Mouse (Mus musculus): ENCODE measurements around the gene Wasf3.
"Not testable (repeated sequence)": the region's sequence is repeated elsewhere in the genome, so short reads cannot be mapped to it uniquely, and the experiment has no call there.

The Wasf3 gene

DNA sequence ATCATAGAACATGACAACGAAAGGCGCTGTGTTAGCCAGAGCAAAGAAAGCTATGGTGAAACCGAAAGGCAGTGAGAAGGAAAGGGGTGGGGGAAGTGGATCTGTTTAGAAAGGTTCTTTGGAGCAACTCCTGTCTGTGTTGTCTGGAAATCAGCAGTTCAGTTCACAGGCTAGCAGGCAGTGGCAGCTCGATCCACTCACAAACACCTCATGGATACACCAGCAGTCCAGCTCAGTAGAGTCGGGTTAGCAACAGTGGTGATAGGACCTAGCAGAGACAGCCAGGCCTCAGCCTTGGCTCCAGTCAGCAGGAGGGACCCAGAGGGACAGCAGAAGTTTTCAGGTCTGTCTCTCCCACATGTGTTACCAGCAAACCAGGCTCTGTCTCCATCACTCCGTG, 16.2 kb downstream of the Wasf3 start:
- not testable (repeated sequence) for DNase-seq (ENCODE audit: low read depth, low spot score)

DNA sequence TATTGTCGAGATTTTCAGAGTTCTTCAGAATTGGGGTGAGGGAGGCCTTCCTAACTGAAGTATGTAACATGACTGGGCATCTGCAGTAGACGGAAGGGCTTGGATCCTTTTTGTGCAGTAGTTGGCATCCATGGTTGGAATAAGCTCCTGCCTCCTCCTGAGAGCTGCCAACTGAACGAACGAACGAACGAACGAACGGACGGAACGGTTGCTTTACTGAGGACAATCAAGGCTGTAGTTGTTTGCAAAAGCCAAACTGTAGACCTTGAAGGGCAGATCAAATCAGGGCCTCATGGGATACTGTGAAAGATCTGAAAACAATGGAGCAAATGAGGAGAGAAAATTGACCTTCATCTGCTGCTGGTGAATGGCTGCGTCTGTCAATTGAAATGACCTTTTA, 17.5 kb downstream of the Wasf3 start:
- no peak for DNase-seq (ENCODE audit: low read depth, low spot score)

DNA sequence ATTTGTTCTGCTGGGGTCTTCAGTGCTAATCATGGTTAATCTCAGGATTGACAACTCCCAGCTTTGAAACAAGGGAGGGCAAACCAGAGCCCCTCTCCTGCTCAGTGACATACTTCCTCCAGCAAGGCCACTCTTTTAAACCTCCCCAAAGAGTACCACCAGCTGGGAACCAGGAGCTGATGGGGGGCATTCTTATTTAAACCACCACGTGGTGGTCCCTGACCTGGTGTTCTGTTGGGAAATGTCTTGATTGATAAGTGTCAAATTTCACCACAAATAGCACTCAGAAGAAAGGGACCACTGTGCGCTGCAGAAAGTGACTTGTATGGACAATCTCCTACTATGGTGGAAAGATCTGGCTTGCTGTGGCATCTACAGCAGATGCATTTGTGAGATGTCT, 19.1 kb downstream of the Wasf3 start:
- DNase-seq (ENCODE audit: low read depth, low spot score), result peak; percentile 29

DNA sequence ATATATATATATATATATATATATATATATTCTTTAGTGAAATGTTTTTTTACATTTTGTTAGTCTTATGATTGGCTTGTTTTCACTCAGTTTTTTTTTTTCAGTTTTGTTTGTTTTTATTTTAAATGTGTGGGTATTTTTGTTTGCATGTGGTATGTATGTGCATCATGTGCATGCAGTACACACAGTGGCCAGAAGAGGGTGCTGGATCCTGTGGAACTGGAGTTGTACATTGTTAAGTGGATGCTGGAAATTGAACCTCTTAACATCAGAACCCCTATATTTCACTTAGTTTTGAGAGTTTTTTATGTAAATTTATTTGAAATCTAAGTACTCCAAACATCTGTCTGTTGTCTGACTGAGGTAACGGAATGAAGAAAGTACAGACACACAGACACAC, 21.3 kb downstream of the Wasf3 start:
- peak; percentile 50 for DNase-seq (ENCODE audit: low read depth, low spot score)

DNA sequence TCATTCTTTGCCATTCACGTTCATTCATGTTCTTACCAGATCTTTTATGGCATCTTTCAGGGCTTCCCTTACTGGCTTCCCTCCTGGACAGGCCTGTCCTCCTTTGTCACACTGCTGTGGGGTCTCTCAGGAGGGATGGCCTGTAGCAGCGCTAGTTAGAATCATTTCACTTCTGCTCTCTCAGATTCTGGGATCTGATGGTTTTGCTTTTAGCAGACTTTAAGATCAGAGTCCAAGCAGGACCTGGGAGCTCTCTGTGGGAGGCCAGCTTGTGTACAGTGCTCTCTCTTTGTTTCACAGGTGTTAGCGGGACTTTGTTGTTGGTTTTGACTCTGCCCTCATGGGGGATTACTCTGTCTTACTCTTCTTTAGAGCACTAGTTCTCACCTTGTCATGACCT, 23.0 kb downstream of the Wasf3 start:
- DNase-seq (ENCODE audit: low read depth, low spot score), result peak; percentile 32

DNA sequence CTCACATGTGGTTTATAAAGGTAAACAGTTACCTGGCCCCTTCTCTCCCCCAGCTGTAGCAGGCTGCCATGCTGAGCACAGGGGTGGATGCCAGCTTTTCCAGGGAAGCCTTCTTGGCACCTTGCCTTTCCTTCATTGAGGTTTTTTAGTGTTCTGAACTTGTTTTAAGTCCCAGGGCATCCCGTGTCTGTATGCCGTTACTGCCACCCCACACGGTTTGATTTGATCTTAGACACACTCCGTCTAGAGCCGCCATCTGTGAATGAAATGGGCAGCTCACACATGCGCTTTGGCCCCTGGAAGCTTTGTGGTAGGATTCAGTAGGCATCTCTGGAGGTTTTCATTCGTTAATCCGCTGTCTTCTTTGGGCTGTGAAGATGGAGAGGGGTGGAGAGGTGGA, 23.8 kb downstream of the Wasf3 start:
- DNase-seq (ENCODE audit: low read depth, low spot score), result no peak

DNA sequence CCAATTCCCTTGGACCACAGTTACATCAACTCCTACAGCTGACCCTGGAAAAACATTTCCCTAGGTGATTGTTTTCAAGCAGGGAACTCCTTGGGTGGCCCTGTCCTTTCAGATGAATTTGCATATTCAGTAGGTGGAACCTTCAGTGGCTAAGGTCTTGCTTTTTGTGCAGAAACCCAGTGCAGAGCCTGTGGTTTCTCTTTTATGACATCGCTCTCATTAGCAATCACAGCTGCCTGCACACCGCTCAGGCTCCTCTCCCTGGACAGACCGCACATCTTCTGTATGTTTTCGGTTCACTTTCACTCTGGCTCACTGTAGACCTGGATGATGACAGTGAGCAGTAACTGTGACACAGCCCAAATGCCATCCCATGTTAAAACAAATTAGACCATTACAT, 26.0 kb downstream of the Wasf3 start:
- peak; percentile 29 for DNase-seq (ENCODE audit: low read depth, low spot score)

DNA sequence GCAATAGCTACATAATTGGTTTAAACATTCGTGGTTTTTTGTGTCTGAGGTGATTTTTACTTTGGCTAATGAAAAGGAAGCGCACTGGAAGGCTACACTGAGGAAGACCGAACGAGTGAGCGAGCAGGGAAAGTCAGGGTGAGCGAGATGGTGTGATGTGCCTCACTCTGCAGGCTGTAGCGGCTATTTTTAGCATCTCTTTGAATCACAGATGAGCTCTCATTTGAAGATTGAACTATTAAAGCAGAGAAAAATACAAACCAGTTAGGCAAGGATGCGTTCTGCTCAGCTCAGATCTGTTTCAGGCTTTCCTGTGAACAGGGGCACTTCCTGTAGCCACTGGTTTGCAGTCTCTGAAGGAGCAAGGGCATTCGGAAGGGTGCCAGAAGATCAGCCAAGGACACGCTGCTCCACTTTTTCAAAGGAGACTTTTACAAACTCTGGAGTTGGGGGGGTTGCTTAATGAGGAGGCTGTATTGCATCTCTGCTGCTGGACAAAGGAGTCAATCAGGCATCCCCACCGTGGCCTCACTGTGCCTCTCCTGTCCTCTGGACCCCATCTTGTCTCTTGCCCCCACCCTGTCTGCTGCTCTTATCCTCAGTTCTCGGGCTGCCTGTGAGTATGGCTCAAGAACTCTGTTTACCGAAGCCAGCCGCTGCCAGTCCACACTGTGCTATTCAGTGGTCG, 28.1 kb downstream of the Wasf3 start:
- DNase-seq (ENCODE audit: low read depth, low spot score), result no peak

DNA sequence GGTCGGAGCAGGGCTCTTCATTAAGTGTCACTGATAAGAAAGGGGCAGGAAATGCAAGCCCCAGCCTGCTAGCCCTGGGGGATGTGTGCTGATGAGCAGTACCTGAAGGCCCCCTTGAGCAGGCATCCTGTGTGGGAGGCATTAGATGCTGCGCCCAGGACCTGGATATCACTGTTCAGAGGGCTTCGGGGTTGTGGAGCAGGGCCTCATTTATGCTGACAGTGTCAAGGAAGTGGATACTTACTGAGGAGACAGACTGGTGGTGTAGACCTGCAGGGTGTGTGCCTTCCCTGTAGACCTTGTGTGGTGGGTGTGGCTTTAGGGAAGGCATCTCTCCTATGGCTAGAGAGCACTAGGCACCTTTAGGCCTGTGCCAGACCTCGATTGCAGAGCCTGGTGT, 29.8 kb downstream of the Wasf3 start:
- DNase-seq (ENCODE audit: low read depth, low spot score), result no peak

DNA sequence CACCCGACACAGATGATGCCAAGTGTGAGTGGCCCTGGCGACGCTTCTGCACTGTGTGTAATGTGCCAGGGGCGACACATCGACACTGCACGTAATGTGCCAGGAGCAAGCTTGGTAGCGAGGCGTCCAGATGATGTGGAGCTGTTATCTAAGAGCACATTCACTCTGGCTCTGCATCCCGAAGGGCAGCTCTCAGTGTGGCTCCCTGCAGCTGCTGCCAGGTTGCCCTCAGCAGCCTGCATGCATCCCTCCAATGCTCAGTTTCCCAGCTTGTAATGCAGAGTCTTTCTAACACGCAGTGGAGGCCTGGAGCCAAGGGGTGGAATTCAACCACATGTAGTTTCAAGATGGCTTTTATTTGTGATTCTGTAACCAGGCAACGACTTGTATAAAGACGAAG, 30.4 kb downstream of the Wasf3 start:
- DNase-seq (ENCODE audit: low read depth, low spot score), result no peak

DNA sequence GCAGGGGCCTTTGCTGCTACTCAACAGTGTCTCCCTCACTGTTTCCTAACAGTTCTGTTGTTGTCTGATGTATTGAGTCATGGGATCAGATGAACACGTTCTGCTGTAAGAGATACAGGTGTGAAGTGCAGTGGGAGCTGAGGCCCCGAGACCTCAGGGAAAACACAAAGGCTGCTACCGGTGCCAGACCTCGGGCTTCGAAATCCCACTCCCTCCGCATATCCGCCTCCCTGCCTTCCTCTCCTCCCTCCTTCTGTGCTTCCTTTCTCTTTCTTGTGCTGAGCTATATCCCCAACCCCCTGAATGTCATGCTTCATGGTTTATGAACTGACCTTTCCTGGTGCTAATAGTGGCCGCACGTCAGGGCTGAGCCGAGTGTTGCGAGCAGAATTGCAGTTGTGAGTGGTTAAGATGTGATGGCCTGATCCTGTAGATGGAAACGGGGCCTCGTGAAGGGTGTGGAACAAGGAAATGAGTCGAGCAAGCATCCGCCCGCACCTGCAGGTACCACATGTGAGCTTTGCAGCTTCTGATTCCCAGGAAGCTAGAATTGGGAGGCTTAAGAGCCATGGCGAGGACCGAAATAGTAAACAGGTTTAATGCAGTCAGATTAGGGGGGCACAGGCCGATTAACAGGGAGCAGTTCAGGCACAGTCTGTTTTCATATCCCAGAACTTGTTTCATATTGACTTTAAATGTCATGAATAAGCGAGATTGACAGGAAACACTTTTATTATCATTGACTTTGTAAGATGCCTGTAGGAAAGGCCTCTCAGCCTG, 31.7 kb downstream of the Wasf3 start:
- DNase-seq (ENCODE audit: low read depth, low spot score), result no peak

DNA sequence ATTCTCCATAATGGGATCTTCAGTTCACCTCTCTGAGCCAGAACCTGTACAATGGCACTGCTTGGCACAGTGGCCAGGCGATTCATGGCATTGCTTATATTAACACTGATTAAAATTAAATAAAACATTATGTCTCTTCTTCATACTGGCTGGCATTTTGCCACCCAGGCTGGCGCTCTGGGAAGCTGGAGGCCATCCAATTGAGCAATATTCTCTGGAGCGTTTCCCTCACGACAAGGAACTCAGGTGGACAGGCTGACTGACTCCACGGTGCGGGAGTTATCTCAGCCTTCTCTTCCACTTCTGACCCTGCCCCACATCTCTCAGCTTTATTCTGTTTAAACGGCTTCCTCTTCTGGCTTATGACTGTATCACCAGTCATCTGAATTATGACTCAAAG, 33.3 kb downstream of the Wasf3 start:
- DNase-seq (ENCODE audit: low read depth, low spot score), result no peak

DNA sequence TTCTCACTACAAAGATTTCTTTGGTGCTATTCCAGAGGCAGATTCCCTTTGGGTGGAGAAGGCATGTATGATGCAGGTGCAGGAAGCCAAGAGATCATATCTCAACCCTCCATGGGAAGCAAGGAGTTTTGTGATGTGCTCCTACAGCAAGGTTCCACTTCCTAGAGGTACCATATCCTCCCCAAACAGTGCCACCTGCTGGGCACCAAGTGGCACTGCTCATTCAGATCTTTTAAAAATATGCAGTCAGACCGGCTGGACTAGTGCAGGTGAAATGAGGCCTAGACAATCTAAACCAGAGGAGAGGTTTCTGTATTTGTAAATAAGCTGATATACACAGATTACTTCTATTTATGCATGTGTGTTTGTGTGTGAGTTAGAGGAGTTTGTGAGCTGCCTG, 35.3 kb downstream of the Wasf3 start:
- peak; percentile 74 for DNase-seq (ENCODE audit: low read depth, low spot score)

DNA sequence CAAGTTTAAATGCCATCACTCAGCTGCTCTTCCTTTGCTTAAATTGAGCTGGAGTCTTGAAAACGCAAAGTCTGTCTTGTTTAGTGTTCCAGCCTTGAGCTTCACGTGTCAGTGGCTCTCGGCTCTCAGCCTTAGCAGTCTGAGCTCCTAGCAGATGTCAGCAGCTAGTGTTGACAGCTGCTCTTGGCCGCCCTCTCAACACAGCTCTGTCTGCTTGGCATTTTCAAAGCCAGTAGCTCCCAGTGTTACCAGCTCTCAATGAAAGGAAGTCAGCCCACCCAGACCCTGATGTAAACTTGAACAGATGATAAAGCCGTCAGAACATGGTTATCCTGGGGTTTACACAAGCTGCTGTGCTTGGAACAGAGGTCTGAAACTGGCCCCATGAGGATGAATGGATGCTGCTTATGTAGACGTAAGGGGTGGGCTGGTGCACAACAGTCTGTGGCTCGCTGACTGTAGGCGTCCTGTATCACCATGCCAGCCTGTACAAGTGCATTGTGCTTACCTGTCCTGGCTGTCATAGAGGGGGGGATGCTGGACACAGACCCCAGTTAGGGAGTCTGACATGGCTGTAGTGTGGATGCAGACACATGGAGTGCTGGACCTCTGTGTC, 40.0 kb downstream of the Wasf3 start:
- DNase-seq (ENCODE audit: low read depth, low spot score), result no peak

DNA sequence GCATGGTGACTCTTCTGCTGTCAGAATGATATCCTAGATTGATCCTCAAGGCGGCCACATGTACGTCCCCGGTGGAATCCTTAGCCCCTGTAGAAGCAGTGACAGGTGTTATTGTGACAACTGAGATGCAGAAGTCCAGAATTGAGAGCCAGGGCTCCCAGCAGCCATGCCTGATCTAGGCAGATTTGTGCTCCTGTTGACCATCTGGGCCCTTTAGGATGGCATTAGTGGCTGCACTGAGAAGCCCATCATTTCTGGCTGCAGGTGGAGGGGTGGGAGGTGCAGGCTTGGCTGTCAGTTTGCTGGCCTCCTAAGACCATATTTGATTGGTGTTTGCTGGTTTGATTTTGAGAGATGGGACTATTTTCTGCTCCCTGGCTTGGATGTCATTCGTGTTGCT, 40.9 kb downstream of the Wasf3 start:
- no peak for DNase-seq (ENCODE audit: low read depth, low spot score)

DNA sequence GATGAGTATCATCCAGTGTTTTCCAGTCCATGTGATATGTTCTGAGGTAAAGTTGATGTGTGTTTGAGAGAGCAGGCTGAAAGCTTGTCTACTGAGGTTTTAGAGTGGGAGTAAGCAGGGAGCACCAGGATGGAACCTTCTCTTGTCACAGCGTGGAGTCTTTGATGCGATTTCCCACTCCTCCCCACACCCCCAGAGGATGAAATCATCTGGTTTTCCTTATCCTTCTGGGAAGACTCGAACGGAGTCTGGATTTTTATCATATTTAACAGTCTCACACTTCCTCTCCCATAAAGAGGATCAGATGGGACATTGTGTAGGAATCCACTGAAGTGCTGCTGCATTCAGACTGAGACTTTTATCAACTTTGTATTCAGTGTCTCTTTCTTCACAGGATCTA, 43.3 kb downstream of the Wasf3 start:
- no peak for DNase-seq (ENCODE audit: low read depth, low spot score)

DNA sequence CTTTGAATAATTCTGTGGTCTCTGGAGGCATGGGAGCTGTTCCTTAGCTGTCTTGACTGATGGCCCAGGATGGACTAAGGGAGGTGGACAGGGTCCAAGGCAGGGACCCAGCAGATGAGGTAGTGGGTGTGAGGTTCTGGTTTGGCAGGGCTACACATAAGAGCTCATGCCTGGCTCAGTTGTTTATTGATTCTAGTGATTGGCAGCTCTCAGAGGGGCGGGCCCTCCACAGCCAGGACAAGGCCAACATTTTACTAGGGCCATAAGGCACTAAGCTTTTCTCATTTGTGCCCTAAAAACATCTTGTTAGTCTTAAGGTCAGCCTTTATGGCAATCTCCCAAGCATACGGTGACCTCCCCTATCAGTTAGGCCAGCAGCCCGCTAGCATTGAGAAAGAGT, 47.0 kb downstream of the Wasf3 start:
- DNase-seq (ENCODE audit: low read depth, low spot score), result no peak

DNA sequence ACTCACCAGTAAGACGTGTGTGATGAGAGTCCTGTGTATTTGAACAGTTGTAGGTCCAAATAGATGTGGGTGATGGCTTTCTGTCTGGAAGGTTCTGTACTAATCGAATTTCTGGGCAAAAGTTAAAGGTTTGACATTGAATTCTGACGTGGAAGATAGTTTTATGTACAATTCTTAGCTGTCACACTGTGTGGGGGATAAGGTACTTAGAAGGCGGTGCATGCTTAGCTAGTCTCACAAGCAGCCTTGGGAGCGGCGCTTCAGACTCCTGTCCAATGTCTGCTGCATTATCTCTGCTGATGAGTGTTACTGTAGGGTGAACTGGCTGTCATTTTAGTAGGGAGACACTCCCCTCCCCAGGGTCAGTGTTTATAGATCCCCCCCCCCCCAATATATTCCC, 47.7 kb downstream of the Wasf3 start:
- DNase-seq (ENCODE audit: low read depth, low spot score), result no peak

DNA sequence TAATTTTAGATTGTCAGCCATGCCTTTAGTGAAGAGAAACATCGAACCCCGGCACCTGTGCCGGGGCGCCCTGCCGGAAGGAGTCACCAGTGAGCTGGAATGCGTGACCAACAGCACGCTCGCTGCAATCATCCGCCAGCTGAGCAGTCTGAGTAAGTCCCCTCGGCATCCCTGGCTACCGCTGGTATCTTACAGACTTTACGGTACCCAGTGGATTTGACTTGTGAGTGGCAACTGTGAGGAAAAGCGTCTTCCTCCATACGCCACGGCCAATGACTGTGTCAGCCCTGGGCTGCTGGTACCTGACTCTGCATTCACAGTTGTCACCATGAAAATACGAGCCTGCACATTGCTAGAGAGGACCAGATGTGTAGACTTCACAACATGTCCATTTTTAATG, 50.5 kb downstream of the Wasf3 start:
- DNase-seq (ENCODE audit: low read depth, low spot score), result no peak

DNA sequence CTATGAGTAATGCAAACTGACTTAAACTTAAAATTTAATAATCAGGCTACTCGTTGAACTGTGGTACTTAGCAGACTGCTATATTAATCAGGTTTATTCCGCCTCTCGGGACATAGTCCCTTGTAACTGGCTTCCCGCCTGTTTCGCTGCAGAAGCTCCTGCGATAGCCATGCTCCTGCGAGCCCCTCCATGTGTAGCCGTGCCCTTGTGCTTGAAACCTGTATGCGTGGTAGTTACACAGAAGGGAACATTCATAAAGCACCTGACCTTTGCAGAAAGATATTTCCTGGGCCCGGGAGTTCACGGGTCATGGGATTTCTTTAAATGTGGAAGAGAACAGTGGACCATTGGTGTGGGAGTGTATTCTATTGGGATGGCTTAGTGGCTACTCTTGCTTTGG, 52.0 kb downstream of the Wasf3 start:
- no peak for DNase-seq (ENCODE audit: low read depth, low spot score)

DNA sequence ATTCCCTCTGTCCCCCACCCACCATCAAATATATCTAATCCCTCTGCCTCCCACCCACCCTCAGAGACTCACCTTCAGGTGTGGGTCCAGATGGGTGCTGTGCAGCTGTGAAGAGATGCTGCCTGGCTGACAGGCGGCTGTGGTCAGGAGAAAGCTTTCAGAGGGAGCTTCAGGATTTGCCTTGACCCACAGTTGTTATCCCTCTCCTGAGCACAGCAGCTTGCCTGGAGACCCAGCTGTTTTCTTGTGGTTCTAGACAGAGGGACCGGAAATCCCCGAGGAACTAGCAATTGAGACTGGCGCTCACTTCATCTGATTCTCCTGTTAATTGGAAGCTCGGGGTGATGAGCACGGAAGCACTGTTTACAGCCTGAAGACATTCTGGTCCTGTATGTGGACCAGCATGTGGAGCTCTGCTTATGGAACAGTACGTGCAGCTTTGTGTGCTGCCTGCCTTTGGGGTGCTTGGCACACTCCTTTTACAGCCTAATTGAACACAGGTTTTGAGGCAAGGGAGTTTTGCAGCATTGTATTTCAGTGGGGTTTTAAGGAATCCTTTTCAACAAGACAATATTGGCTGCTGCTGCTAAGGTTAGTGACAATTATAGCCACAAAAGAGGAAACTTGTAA, 54.5 kb downstream of the Wasf3 start:
- DNase-seq (ENCODE audit: low read depth, low spot score), result no peak

DNA sequence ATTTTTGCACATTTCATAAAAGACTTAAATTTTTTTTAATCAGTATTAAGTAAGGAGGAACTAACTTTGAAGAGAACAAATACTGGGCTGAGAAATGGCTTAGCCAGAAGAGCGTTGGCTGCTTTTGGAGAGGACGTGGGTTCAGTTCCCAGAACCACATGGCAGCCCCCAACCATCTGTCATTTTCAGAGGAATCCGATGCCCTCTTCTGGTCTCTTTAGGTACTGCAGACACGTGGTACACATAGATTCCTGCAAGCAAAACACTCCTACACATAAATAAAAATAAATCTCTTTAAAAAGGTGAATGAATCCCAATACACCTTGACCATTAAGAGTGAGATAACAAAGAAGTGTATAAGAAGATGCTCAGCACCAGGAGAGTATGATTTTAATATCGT, 55.5 kb downstream of the Wasf3 start:
- peak; percentile 48 for DNase-seq (ENCODE audit: low read depth, low spot score)

DNA sequence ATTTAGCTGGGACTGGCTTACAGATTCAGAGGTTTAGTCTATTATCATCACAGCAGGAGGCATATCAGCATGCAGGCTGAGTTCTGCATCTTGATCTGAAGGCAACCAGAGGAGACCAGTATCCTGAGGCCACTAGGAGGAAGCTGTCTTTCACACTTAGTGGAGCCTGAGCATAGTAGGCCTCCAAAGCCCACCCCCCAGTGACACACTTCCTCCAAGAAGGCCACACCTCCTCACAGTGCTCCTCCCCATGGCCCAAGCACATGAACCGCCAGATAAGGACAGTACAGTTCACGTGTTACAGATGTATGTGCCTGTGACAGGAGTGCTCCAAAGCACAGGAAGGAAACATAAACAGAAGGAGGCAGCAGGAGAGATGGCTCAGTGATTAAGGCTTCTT, 58.0 kb downstream of the Wasf3 start:
- DNase-seq (ENCODE audit: low read depth, low spot score), result peak; percentile 17

All from ES-CJ7 (cell line).